Mouse (Mus musculus) c-Kit-positive CD71-positive TER-119-negative erythroid progenitor cells, embryonic 14.5 days (primary cell): ENCODE results near the gene Actl6b.

ENCODE experiments used
- DNase-seq: peaks from one replicate; pipeline ENCODE4 v3.0.0-alpha.2; 2013; ENCODE audit warnings: low read depth

Actl6b gene

GRCm38 (mm10) chr5:137553411-137553837 is at the start of gene Actl6b:
Actl6b (plus strand) TSS chr5:137553517.
- peak; percentile 49 for DNase-seq

GRCm38 (mm10) chr5:137504041-137504440 is 49.3 kb upstream of the Actl6b start:
- DNase-seq = no peak

- no peak for DNase-seq
Measured at GRCm38 (mm10) chr5:137510014-137510501, 43.3 kb upstream of the Actl6b start.

GRCm38 (mm10) chr5:137510573-137511390 is 42.5 kb upstream of the Actl6b start:
- DNase-seq = no peak

GRCm38 (mm10) chr5:137511706-137512105 is 41.6 kb upstream of the Actl6b start:
- no peak for DNase-seq

GRCm38 (mm10) chr5:137512847-137513794 is 40.2 kb upstream of the Actl6b start:
- no peak for DNase-seq

- DNase-seq = no peak
Measured at GRCm38 (mm10) chr5:137513951-137514721, 39.2 kb upstream of the Actl6b start.

GRCm38 (mm10) chr5:137514811-137515210 is 38.5 kb upstream of the Actl6b start:
- DNase-seq = no peak

- DNase-seq = no peak
Measured at GRCm38 (mm10) chr5:137518436-137518835, 34.9 kb upstream of the Actl6b start, which contains the start of gene Gigyf1. Gigyf1 (plus strand) TSS chr5:137518548.

GRCm38 (mm10) chr5:137519691-137520550 is 33.4 kb upstream of the Actl6b start:
- DNase-seq = no peak

GRCm38 (mm10) chr5:137521861-137522260 is 31.5 kb upstream of the Actl6b start:
- DNase-seq = no peak

GRCm38 (mm10) chr5:137522711-137523110 is 30.6 kb upstream of the Actl6b start:
- no peak for DNase-seq

- DNase-seq = no peak
Measured at GRCm38 (mm10) chr5:137523396-137524250, 29.7 kb upstream of the Actl6b start.

- DNase-seq = no peak
Measured at GRCm38 (mm10) chr5:137524251-137524515, 29.1 kb upstream of the Actl6b start.

GRCm38 (mm10) chr5:137524671-137525070 is 28.6 kb upstream of the Actl6b start:
- no peak for DNase-seq

GRCm38 (mm10) chr5:137525511-137525910 is 27.8 kb upstream of the Actl6b start:
- DNase-seq = no peak

GRCm38 (mm10) chr5:137526192-137526936 is 27.0 kb upstream of the Actl6b start:
- DNase-seq = no peak

GRCm38 (mm10) chr5:137527413-137527812 is 25.9 kb upstream of the Actl6b start:
- DNase-seq = no peak

- DNase-seq = no peak
Measured at GRCm38 (mm10) chr5:137528247-137528968, 24.9 kb upstream of the Actl6b start.
